ENCODE assay signal across 18 mouse cellular contexts in genomic region chr9:46122731-46123130, GRCm38 (mm10).
A peak's percentile ranks its signal among the peaks of the same experiment; 100 is the strongest.
DNase-seq lines count a peak whose midpoint lies in the region; ATAC-seq and TF ChIP-seq lines count a peak whose summit lies in the region.
"Had no signal": no experiment of that assay in that cellular context is flagged by ENCODE, and none has a peak within 500 bp of the region (broad histone marks: within the 10 kb centered on the region; RNA-seq: fewer than 3 reads in every experiment).

No protein-coding gene starts in this region.

- H3K27ac ChIP-seq in gastrocnemius, adult 2 months, result peak overlapping the region; percentile 41; the same call in 1 of the 2 replicates
- peak overlapping the region; percentile 26; the same call in 1 of the 2 replicates for H3K27ac ChIP-seq in kidney, adult 2 months (ENCODE audit: insufficient read depth, low read depth, low read length)
- peak overlapping the region; percentile 12; the same call in 1 of the 2 replicates for H3K27ac ChIP-seq in limb, embryonic 12.5 days
- H3K27ac ChIP-seq in limb, embryonic 10.5 days, result no peak overlapping the region
- peak overlapping the region; percentile 38 for H3K27ac ChIP-seq in limb, embryonic 15.5 days
- no peak overlapping the region for H3K27ac ChIP-seq in liver, embryonic 11.5 days (ENCODE audit: low read depth, low read length)
- H3K27ac ChIP-seq: forebrain, embryonic 15.5 days; midbrain, embryonic 12.5 days had no signal

- intact Hi-C loops in gastrocnemius, adult 2 months (cut with DNase I), result loop anchor here (5.0 kb wide), 1 partner anchor 60 kb away; no protein-coding TSS in a partner anchor

- 55% methylated on average over 9 of the region's 9 CpGs for WGBS in kidney, adult 2 months
- 63% methylated on average over 9 of the region's 9 CpGs for WGBS in limb, embryonic 12.5 days
- 78% methylated on average over 9 of the region's 9 CpGs for WGBS in limb, embryonic 10.5 days
- WGBS in limb, embryonic 15.5 days, result 54% methylated on average over 9 of the region's 9 CpGs
- WGBS in liver, embryonic 11.5 days, result 82% methylated on average over 9 of the region's 9 CpGs

- no peak overlapping the region for H3K4me3 ChIP-seq in gastrocnemius, adult 2 months
- no peak overlapping the region for H3K4me3 ChIP-seq in kidney, adult 2 months (ENCODE audit: insufficient read depth, low read depth, low read length)
- no peak overlapping the region for H3K4me3 ChIP-seq in limb, embryonic 12.5 days (replicated peaks)
- no peak overlapping the region for H3K4me3 ChIP-seq in limb, embryonic 10.5 days
- no peak overlapping the region for H3K4me3 ChIP-seq in limb, embryonic 15.5 days
- no peak overlapping the region for H3K4me3 ChIP-seq in liver, embryonic 11.5 days (ENCODE audit: low read depth, low read length)
- H3K4me3 ChIP-seq: forebrain, embryonic 15.5 days; midbrain, embryonic 12.5 days had no signal

- peaks cover 6% of the 10 kb centered on the region for H3K9me3 ChIP-seq in limb, embryonic 12.5 days
- no peaks in the 10 kb centered on the region for H3K9me3 ChIP-seq in limb, embryonic 10.5 days (replicated peaks)
- H3K9me3 ChIP-seq in limb, embryonic 15.5 days, result no peaks in the 10 kb centered on the region
- peaks cover 3% of the 10 kb centered on the region; the same call in 1 of the 2 replicates for H3K9me3 ChIP-seq in liver, embryonic 11.5 days (ENCODE audit: control insufficient read depth, low read length)
- H3K9me3 ChIP-seq: forebrain, embryonic 15.5 days had no signal

- no peaks in the 10 kb centered on the region for H3K36me3 ChIP-seq in kidney, adult 2 months (ENCODE audit: control insufficient read depth, insufficient read depth, low read length)
- H3K36me3 ChIP-seq in limb, embryonic 12.5 days, result peaks cover 20% of the 10 kb centered on the region
- peaks cover 26% of the 10 kb centered on the region for H3K36me3 ChIP-seq in limb, embryonic 10.5 days
- peaks cover 10% of the 10 kb centered on the region; the same call in 1 of the 2 replicates for H3K36me3 ChIP-seq in limb, embryonic 15.5 days
- H3K36me3 ChIP-seq in liver, embryonic 11.5 days (ENCODE audit: control insufficient read depth, insufficient read depth, low read length), result peaks cover 7% of the 10 kb centered on the region; the same call in 1 of the 2 replicates
- H3K36me3 ChIP-seq: forebrain, embryonic 15.5 days; midbrain, embryonic 12.5 days had no signal

- peaks cover 16% of the 10 kb centered on the region for H3K4me1 ChIP-seq in kidney, adult 2 months (ENCODE audit: control insufficient read depth, insufficient read depth, low read length)
- H3K4me1 ChIP-seq in limb, embryonic 12.5 days (replicated peaks), result peaks cover 39% of the 10 kb centered on the region
- H3K4me1 ChIP-seq in limb, embryonic 10.5 days, result peaks cover 52% of the 10 kb centered on the region
- peaks cover 30% of the 10 kb centered on the region for H3K4me1 ChIP-seq in limb, embryonic 15.5 days
- H3K4me1 ChIP-seq in liver, embryonic 11.5 days (replicated peaks; ENCODE audit: control insufficient read depth, insufficient read depth, low read length), result peaks cover 22% of the 10 kb centered on the region

- ATAC-seq in limb, embryonic 12.5 days (ENCODE audit: insufficient number of reproducible peaks, insufficient read depth, low FRiP score, low TSS enrichment, low read depth), result no peak
- ATAC-seq in limb, embryonic 15.5 days (ENCODE audit: insufficient number of reproducible peaks, low FRiP score, low TSS enrichment, low read depth), result no peak
- ATAC-seq in liver, embryonic 11.5 days (replicated peaks; ENCODE audit: low FRiP score), result no peak
- ATAC-seq: forebrain, embryonic 15.5 days; hindbrain, embryonic 16.5 days had no signal

- no peak overlapping the region for H3K9ac ChIP-seq in limb, embryonic 12.5 days (replicated peaks)
- H3K9ac ChIP-seq in limb, embryonic 15.5 days, result no peak overlapping the region
- H3K9ac ChIP-seq in liver, embryonic 11.5 days (ENCODE audit: low read depth, low read length), result no peak overlapping the region
- H3K9ac ChIP-seq: forebrain, embryonic 15.5 days; midbrain, embryonic 12.5 days had no signal

- no peak for TF ChIP-seq POLR2A in kidney, adult 2 months (IDR thresholded peaks at IDR 0.05; ENCODE audit: low read depth, low read length)

- no peak for DNase-seq in gastrocnemius, adult 2 months
- DNase-seq in gastrocnemius, adult 8-10 months (ENCODE audit: low spot score in 2 of 2), result no peak
- no peak for DNase-seq in kidney, adult 2 months
- no peak for DNase-seq in kidney, postnatal 25 days
- no peak for DNase-seq in limb, embryonic 10.5 days (ENCODE audit: low spot score)
- DNase-seq in liver, embryonic 11.5 days (ENCODE audit: low spot score), result no peak
- DNase-seq: adrenal gland, postnatal 14 days; cerebellum, adult 8-10 months; gastrocnemius, postnatal 10 days; kidney, postnatal 36 days; lung, postnatal 4 days; spleen, adult 18-20 months; thymus, postnatal 4 days had no signal

- no peaks in the 10 kb centered on the region for H3K27me3 ChIP-seq in kidney, adult 2 months (replicated peaks; ENCODE audit: control insufficient read depth, insufficient read depth, low read length)
- no peaks in the 10 kb centered on the region for H3K27me3 ChIP-seq in limb, embryonic 12.5 days
- no peaks in the 10 kb centered on the region for H3K27me3 ChIP-seq in limb, embryonic 10.5 days (ENCODE audit: low read depth, poor library complexity, severe bottlenecking)
- H3K27me3 ChIP-seq in limb, embryonic 15.5 days, result no peaks in the 10 kb centered on the region
- no peaks in the 10 kb centered on the region for H3K27me3 ChIP-seq in liver, embryonic 11.5 days (replicated peaks; ENCODE audit: control insufficient read depth, insufficient read depth, low read length)
- H3K27me3 ChIP-seq: forebrain, embryonic 15.5 days; midbrain, embryonic 12.5 days had no signal

- H3K4me2 ChIP-seq in limb, embryonic 12.5 days, result no peak overlapping the region
- no peak overlapping the region for H3K4me2 ChIP-seq in limb, embryonic 15.5 days
- no peak overlapping the region for H3K4me2 ChIP-seq in liver, embryonic 11.5 days
- H3K4me2 ChIP-seq: forebrain, embryonic 15.5 days; midbrain, embryonic 12.5 days had no signal

- TF ChIP-seq CTCF in gastrocnemius, adult 2 months (IDR thresholded peaks at IDR 0.05), result no peak
- no peak for TF ChIP-seq CTCF in kidney, adult 2 months (conservative IDR thresholded peaks at IDR 0.05; ENCODE audit: insufficient read depth, insufficient read length, low read depth, low read length)

Comparison
In these comparisons a context has a peak if more than half of its experiments do, and no peak if none do; other contexts are left out.
1. H3K27ac ChIP-seq: peak in gastrocnemius, adult 2 months (single experiment), kidney, adult 2 months (single experiment), limb, embryonic 12.5 days (single experiment) and limb, embryonic 15.5 days (single experiment); none in limb, embryonic 10.5 days (single experiment) and liver, embryonic 11.5 days (single experiment).